Mouse (Mus musculus): ENCODE measurements at regions not wholly inside any gene's neighbourhood (a gene's known extent, or its start where the extent isn't known, plus 50 kb on each side); places are given as distances from the start of the nearest gene placed in this dataset.

GRCm38 (mm10) chr4:125252228-125252627, 124.6 kb upstream of the Zc3h12a start:
- no peak for DNase-seq (ENCODE audit: low spot score)
- no peaks in the 10 kb centered on the region for H3K27me3 ChIP-seq (ENCODE audit: control insufficient read depth, insufficient read depth, low read length)
- H3K9me3 ChIP-seq (ENCODE audit: control insufficient read depth, low read length) = no peaks in the 10 kb centered on the region
- H3K36me3 ChIP-seq (ENCODE audit: control insufficient read depth, insufficient read depth, low read length) = no peaks in the 10 kb centered on the region
- H3K4me3 ChIP-seq (ENCODE audit: low read depth, low read length) = no peak overlapping the region
- ATAC-seq (ENCODE audit: insufficient number of reproducible peaks, low FRiP score, low TSS enrichment, low read depth) = no peak
- H3K27ac ChIP-seq (replicated peaks; ENCODE audit: low read depth, low read length) = no peak overlapping the region
- WGBS = 60% methylated on average over 8 of the region's 8 CpGs
- no peak overlapping the region for H3K9ac ChIP-seq (ENCODE audit: low read length)
- H3K4me2 ChIP-seq (ENCODE audit: low read depth, severe bottlenecking) = no peak overlapping the region
- no peaks in the 10 kb centered on the region for H3K4me1 ChIP-seq (ENCODE audit: control insufficient read depth, insufficient read depth, low read length)

- Histone ChIP-seq H3K36me3 (ENCODE audit: control insufficient read depth, insufficient read depth, low read length) (no peaks in the 10 kb centered on the region), H3K9ac (ENCODE audit: low read length) (no peak overlapping the region), H3K27ac (replicated peaks; ENCODE audit: low read depth, low read length) (no peak overlapping the region), H3K27me3 (ENCODE audit: control insufficient read depth, insufficient read depth, low read length) (no peaks in the 10 kb centered on the region), H3K4me1 (ENCODE audit: control insufficient read depth, insufficient read depth, low read length) (no peaks in the 10 kb centered on the region), H3K9me3 (ENCODE audit: control insufficient read depth, low read length) (no peaks in the 10 kb centered on the region), H3K4me3 (ENCODE audit: low read depth, low read length) (no peak overlapping the region), H3K4me2 (ENCODE audit: low read depth, severe bottlenecking) (no peak overlapping the region)
- WGBS = 71% methylated on average over 7 of the region's 7 CpGs
- no peak for ATAC-seq (ENCODE audit: insufficient number of reproducible peaks, low FRiP score, low TSS enrichment, low read depth)
- DNase-seq (ENCODE audit: low spot score) = no peak
These were observed 121.4 kb upstream of the Zc3h12a start for GRCm38 (mm10) chr4:125249061-125249460.

GRCm38 (mm10) chr4:125246171-125246570, 118.5 kb upstream of the Zc3h12a start:
- Histone ChIP-seq H3K27me3 (ENCODE audit: control insufficient read depth, insufficient read depth, low read length) (no peaks in the 10 kb centered on the region), H3K4me1 (ENCODE audit: control insufficient read depth, insufficient read depth, low read length) (peaks cover 3% of the 10 kb centered on the region; the same call in 1 of the 2 replicates), H3K4me3 (ENCODE audit: low read depth, low read length) (no peak overlapping the region), H3K4me2 (ENCODE audit: low read depth, severe bottlenecking) (no peak overlapping the region), H3K27ac (replicated peaks; ENCODE audit: low read depth, low read length) (no peak overlapping the region), H3K9me3 (ENCODE audit: control insufficient read depth, low read length) (no peaks in the 10 kb centered on the region), H3K36me3 (ENCODE audit: control insufficient read depth, insufficient read depth, low read length) (no peaks in the 10 kb centered on the region), H3K9ac (ENCODE audit: low read length) (no peak overlapping the region)
- 8% methylated on average over 5 of the region's 5 CpGs for WGBS
- ATAC-seq (ENCODE audit: insufficient number of reproducible peaks, low FRiP score, low TSS enrichment, low read depth) = no peak
- DNase-seq (ENCODE audit: low spot score) = peak; percentile 56

DNA sequence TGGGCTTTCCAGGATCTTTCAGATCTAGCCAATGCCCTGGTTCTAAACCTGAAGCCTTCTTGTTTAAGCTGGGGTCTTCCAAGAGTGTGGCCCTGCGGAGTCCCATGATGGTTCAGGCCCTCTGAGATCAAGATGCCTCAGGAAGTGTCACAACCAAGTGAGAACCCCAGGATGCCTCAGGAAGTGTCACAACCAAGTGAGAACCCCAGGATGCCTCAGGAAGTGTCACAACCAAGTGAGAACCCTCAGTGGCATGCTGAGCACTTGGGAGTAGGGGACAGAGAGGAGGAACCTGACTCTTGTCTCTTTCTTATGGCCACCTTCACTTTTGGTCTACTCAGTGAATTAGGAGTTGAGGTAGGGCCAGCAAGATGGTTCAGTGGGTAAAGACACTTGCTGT, 114.9 kb upstream of the Zc3h12a start:
- Histone ChIP-seq H3K9ac (ENCODE audit: low read length) (no peak overlapping the region), H3K36me3 (ENCODE audit: control insufficient read depth, insufficient read depth, low read length) (no peaks in the 10 kb centered on the region), H3K9me3 (ENCODE audit: control insufficient read depth, low read length) (no peaks in the 10 kb centered on the region), H3K27ac (replicated peaks; ENCODE audit: low read depth, low read length) (no peak overlapping the region), H3K4me3 (ENCODE audit: low read depth, low read length) (no peak overlapping the region), H3K4me2 (ENCODE audit: low read depth, severe bottlenecking) (no peak overlapping the region), H3K27me3 (ENCODE audit: control insufficient read depth, insufficient read depth, low read length) (no peaks in the 10 kb centered on the region), H3K4me1 (ENCODE audit: control insufficient read depth, insufficient read depth, low read length) (peaks cover 3% of the 10 kb centered on the region; the same call in 1 of the 2 replicates)
- WGBS = 22% methylated on average over 1 of the region's 1 CpGs
- DNase-seq (ENCODE audit: low spot score) (no peak), ATAC-seq (ENCODE audit: insufficient number of reproducible peaks, low FRiP score, low TSS enrichment, low read depth) (no peak)

GRCm38 (mm10) chr4:125241577-125242262, 114.1 kb upstream of the Zc3h12a start:
- H3K4me1 ChIP-seq (ENCODE audit: control insufficient read depth, insufficient read depth, low read length) = peaks cover 3% of the 10 kb centered on the region; the same call in 1 of the 2 replicates
- 13% methylated on average over 7 of the region's 7 CpGs for WGBS
- DNase-seq (ENCODE audit: low spot score) (no peak), ATAC-seq (ENCODE audit: insufficient number of reproducible peaks, low FRiP score, low TSS enrichment, low read depth) (no peak)
- peaks cover 3% of the 10 kb centered on the region; the same call in 1 of the 2 replicates for H3K27me3 ChIP-seq (ENCODE audit: control insufficient read depth, insufficient read depth, low read length)
- H3K27ac ChIP-seq (replicated peaks; ENCODE audit: low read depth, low read length) = no peak overlapping the region
- H3K9me3 ChIP-seq (ENCODE audit: control insufficient read depth, low read length) = no peaks in the 10 kb centered on the region
- H3K36me3 ChIP-seq (ENCODE audit: control insufficient read depth, insufficient read depth, low read length) = no peaks in the 10 kb centered on the region
- no peak overlapping the region for H3K4me3 ChIP-seq (ENCODE audit: low read depth, low read length)
- no peak overlapping the region for H3K4me2 ChIP-seq (ENCODE audit: low read depth, severe bottlenecking)
- no peak overlapping the region for H3K9ac ChIP-seq (ENCODE audit: low read length)

- Histone ChIP-seq H3K9me3 (ENCODE audit: control insufficient read depth, low read length) (no peaks in the 10 kb centered on the region), H3K36me3 (ENCODE audit: control insufficient read depth, insufficient read depth, low read length) (no peaks in the 10 kb centered on the region; the same call in 1 of the 2 replicates), H3K4me3 (ENCODE audit: low read depth, low read length) (no peak overlapping the region), H3K9ac (ENCODE audit: low read length) (no peak overlapping the region), H3K27ac (replicated peaks; ENCODE audit: low read depth, low read length) (no peak overlapping the region), H3K4me1 (ENCODE audit: control insufficient read depth, insufficient read depth, low read length) (no peaks in the 10 kb centered on the region), H3K27me3 (ENCODE audit: control insufficient read depth, insufficient read depth, low read length) (peaks cover 12% of the 10 kb centered on the region; the same call in 1 of the 2 replicates), H3K4me2 (ENCODE audit: low read depth, severe bottlenecking) (no peak overlapping the region)
- peak; percentile 52 for DNase-seq (ENCODE audit: low spot score)
- ATAC-seq (ENCODE audit: insufficient number of reproducible peaks, low FRiP score, low TSS enrichment, low read depth) = no peak
- WGBS = 27% methylated on average over 12 of the region's 12 CpGs
These were observed 104.1 kb upstream of the Zc3h12a start for GRCm38 (mm10) chr4:125231711-125232260.

DNA sequence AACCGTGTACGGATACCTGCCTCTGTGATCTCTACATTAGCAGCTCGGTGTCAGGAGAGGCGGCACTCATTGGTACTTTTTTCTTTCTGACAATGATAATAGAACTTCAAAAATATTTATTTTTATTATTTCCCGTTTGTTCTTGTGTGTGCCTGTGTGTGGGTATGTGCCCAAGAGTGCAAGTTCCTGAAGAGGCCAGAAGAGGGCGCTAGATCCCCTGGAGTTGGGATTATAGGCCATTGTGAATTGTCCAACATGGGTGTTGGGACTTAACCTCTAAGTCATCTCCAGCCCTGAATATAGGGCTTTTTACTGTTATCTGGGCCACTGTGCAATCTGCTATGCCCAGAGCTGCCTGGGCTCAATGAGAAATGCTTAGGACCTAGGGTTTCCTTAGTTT, 99.6 kb upstream of the Zc3h12a start:
- Histone ChIP-seq H3K9ac (ENCODE audit: low read length) (no peak overlapping the region), H3K4me2 (ENCODE audit: low read depth, severe bottlenecking) (no peak overlapping the region), H3K36me3 (ENCODE audit: control insufficient read depth, insufficient read depth, low read length) (no peaks in the 10 kb centered on the region; the same call in 1 of the 2 replicates), H3K27me3 (ENCODE audit: control insufficient read depth, insufficient read depth, low read length) (0 out of 2 replicates have a peak, but pooled peaks cover 6% of the 10 kb centered on the region), H3K4me3 (ENCODE audit: low read depth, low read length) (no peak overlapping the region), H3K9me3 (ENCODE audit: control insufficient read depth, low read length) (no peaks in the 10 kb centered on the region), H3K27ac (replicated peaks; ENCODE audit: low read depth, low read length) (no peak overlapping the region), H3K4me1 (ENCODE audit: control insufficient read depth, insufficient read depth, low read length) (no peaks in the 10 kb centered on the region)
- ATAC-seq (ENCODE audit: insufficient number of reproducible peaks, low FRiP score, low TSS enrichment, low read depth) (no peak), DNase-seq (ENCODE audit: low spot score) (no peak)
- 90% methylated on average over 6 of the region's 6 CpGs for WGBS

- no peak overlapping the region for H3K4me2 ChIP-seq (ENCODE audit: low read depth, severe bottlenecking)
- 35% methylated on average over 6 of the region's 6 CpGs for WGBS
- H3K4me1 ChIP-seq (ENCODE audit: control insufficient read depth, insufficient read depth, low read length) = no peaks in the 10 kb centered on the region
- no peak overlapping the region for H3K4me3 ChIP-seq (ENCODE audit: low read depth, low read length)
- H3K27ac ChIP-seq (replicated peaks; ENCODE audit: low read depth, low read length) = no peak overlapping the region
- ATAC-seq (ENCODE audit: insufficient number of reproducible peaks, low FRiP score, low TSS enrichment, low read depth) (no peak), DNase-seq (ENCODE audit: low spot score) (no peak)
- no peaks in the 10 kb centered on the region for H3K27me3 ChIP-seq (ENCODE audit: control insufficient read depth, insufficient read depth, low read length)
- H3K9me3 ChIP-seq (ENCODE audit: control insufficient read depth, low read length) = no peaks in the 10 kb centered on the region
- no peak overlapping the region for H3K9ac ChIP-seq (ENCODE audit: low read length)
- no peaks in the 10 kb centered on the region for H3K36me3 ChIP-seq (ENCODE audit: control insufficient read depth, insufficient read depth, low read length)
These were observed 95.3 kb upstream of the Zc3h12a start for GRCm38 (mm10) chr4:125222922-125223321.
